Mouse (Mus musculus): ENCODE results near the gene Kcnj14. TPM values are rescaled to one million over a fixed set of nuclear protein-coding genes. Genes with fewer than 3 reads are reported as not detected.

The Kcnj14 gene
- total and polyA plus RNA-seq, 2 experiments from 2014 or later: 1.00 to 1.1 TPM

DNA sequence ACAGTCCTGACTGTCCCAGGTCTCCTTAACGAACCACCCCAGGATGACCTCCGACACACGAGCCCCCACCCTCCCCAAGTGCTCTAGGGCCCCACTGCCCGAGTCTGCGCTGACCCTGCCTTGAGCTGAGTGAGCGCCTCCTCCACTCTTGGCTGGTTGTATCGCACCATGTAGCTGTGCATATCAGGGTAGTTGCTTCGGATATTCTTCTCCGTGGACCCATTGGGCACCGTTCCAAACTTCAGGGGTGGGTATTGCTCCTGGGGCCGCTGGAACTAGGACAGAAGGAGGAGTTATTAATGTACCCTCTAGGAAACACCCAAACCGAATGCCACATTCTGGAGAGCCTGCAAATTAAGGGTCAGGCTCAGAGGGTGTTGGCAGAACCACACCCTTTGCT is 28.5 kb upstream of the Kcnj14 start:
- H3K4me2 ChIP-seq (ENCODE audit: low read depth): no peak overlapping the region
- H3K9ac ChIP-seq: no peak overlapping the region
- H3K36me3 ChIP-seq (ENCODE audit: insufficient read depth): no peaks in the 10 kb centered on the region; the same call in 1 of the 2 replicates
- ATAC-seq (no peak), DNase-seq (no peak)
- peaks cover 5% of the 10 kb centered on the region; the same call in 1 of the 2 replicates for H3K4me1 ChIP-seq (ENCODE audit: insufficient read depth)
- H3K9me3 ChIP-seq (ENCODE audit: low read length): no peaks in the 10 kb centered on the region
- TF ChIP-seq CTCF (IDR thresholded peaks at IDR 0.05; ENCODE audit: low read depth): no peak
- no peak overlapping the region for H3K27ac ChIP-seq (ENCODE audit: low read depth, low read length)
- H3K4me3 ChIP-seq (ENCODE audit: low read depth, low read length): no peak overlapping the region
- WGBS: 79% methylated on average over 12 of the region's 12 CpGs
- no peaks in the 10 kb centered on the region; the same call in none of the 2 replicates for H3K27me3 ChIP-seq (ENCODE audit: insufficient read depth, low read length)

DNA sequence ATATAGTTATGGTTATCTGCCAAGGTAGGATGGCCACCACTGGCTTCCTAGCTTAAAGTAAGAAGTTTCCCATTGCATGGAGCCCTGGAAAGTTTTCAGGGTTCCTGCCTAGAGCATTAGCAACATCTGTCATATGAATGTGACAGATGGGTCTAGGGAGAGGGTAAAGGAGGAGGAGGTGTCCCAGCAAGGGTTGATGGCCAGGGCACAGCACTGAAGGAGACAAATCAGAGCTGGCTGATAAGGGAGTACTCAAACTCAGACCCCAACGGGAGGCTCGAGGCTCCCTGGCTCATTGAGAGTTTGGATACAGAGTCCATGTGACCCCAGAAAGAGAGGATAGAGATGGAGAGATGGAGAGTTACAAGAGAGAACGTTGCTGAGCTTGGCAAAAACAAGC is 26.1 kb upstream of the Kcnj14 start:
- no peaks in the 10 kb centered on the region for H3K9me3 ChIP-seq (ENCODE audit: low read length)
- no peak for ATAC-seq
- no peak for DNase-seq
- H3K4me2 ChIP-seq (ENCODE audit: low read depth): no peak overlapping the region
- no peaks in the 10 kb centered on the region for H3K27me3 ChIP-seq (ENCODE audit: insufficient read depth, low read length)
- 70% methylated on average over 3 of the region's 3 CpGs for WGBS
- no peaks in the 10 kb centered on the region for H3K4me1 ChIP-seq (ENCODE audit: insufficient read depth)
- no peak overlapping the region for H3K27ac ChIP-seq (ENCODE audit: low read depth, low read length)
- no peak overlapping the region for H3K9ac ChIP-seq
- no peak overlapping the region for H3K4me3 ChIP-seq (ENCODE audit: low read depth, low read length)
- no peak for TF ChIP-seq CTCF (IDR thresholded peaks at IDR 0.05; ENCODE audit: low read depth)
- no peaks in the 10 kb centered on the region; the same call in 1 of the 2 replicates for H3K36me3 ChIP-seq (ENCODE audit: insufficient read depth)

DNA sequence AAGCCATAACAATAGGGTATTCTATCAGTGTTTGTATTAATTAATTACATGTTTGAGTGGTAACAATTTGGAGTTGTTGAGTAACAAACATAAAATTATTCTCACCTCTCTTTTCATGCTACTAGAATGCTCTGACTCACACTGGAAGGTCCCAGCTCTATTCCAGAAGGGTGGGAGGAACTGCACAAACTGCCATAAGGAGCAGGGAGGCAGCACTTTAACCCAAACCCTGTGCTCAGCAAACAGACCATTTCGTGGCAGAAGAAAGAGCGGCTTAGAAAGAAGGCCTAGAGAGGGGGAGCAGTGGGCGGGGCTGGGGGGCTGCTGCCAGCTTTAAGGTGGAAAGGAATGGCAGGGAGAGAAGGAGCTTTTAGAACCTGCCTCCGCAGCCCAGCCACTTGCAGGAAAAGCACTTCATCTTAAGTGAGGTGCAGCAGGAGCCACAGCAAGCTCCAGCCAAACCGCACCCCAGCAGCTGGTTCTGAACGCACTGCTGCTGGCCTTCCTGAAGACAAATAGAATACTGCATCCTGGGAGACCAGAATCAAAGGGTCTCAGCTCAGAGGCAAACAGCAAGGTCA is 24.0 kb upstream of the Kcnj14 start:
- Histone ChIP-seq H3K36me3 (ENCODE audit: insufficient read depth) (no peaks in the 10 kb centered on the region; the same call in 1 of the 2 replicates), H3K27me3 (ENCODE audit: insufficient read depth, low read length) (no peaks in the 10 kb centered on the region), H3K27ac (ENCODE audit: low read depth, low read length) (no peak overlapping the region), H3K4me3 (ENCODE audit: low read depth, low read length) (no peak overlapping the region), H3K4me1 (ENCODE audit: insufficient read depth) (no peaks in the 10 kb centered on the region), H3K4me2 (ENCODE audit: low read depth) (no peak overlapping the region), H3K9ac (no peak overlapping the region), H3K9me3 (ENCODE audit: low read length) (no peaks in the 10 kb centered on the region)
- 7% methylated on average over 6 of the region's 6 CpGs for WGBS
- DNase-seq: no peak
- TF ChIP-seq CTCF (IDR thresholded peaks at IDR 0.05; ENCODE audit: low read depth): no peak
- no peak for ATAC-seq

DNA sequence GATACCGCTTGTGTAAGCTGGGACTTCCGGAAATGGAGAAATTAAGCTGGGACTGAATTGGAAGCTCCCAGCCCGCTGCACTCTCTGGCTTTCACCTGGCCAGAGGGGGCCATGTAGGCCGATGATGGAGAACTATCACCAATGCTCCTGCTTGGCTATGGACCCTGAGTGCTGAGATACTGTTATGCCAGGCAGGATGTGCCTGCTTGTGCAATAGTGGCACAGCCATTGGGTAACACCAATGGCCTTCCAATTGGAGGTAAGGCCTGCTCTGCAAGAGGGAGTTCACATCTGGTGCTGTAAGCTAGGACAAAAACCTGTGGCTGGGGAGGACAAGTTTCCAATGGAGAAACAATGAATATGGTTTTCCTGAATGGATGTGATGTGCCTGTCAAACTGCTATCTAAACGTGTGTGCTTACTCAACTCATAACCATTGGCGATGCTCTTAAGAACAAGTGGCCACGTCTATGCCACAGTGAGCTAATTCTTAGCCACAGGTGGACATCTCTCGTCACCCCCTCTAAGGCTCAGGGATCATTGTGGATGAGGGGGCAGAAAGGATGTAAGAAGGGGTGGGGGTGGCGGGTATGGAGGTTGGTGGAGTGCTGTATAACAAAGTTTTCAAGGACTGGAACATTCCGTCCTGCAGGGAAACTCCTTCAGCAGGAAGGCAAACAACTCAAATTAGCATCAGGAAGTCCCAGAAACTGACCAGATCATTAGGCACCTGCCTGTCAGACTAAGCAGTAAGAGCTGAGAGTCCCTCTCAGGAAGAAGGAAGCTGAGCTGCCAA is 18.6 kb upstream of the Kcnj14 start:
- H3K36me3 ChIP-seq (ENCODE audit: insufficient read depth): no peaks in the 10 kb centered on the region
- WGBS: 88% methylated on average over 10 of the region's 10 CpGs
- DNase-seq: no peak
- H3K4me3 ChIP-seq (ENCODE audit: low read depth, low read length): no peak overlapping the region
- H3K9ac ChIP-seq: no peak overlapping the region
- no peaks in the 10 kb centered on the region for H3K4me1 ChIP-seq (ENCODE audit: insufficient read depth)
- H3K27ac ChIP-seq (ENCODE audit: low read depth, low read length): no peak overlapping the region
- no peak for ATAC-seq
- TF ChIP-seq CTCF (IDR thresholded peaks at IDR 0.05; ENCODE audit: low read depth): no peak
- no peaks in the 10 kb centered on the region for H3K9me3 ChIP-seq (ENCODE audit: low read length)
- no peak overlapping the region for H3K4me2 ChIP-seq (ENCODE audit: low read depth)
- H3K27me3 ChIP-seq (ENCODE audit: insufficient read depth, low read length): no peaks in the 10 kb centered on the region; the same call in 1 of the 2 replicates

DNA sequence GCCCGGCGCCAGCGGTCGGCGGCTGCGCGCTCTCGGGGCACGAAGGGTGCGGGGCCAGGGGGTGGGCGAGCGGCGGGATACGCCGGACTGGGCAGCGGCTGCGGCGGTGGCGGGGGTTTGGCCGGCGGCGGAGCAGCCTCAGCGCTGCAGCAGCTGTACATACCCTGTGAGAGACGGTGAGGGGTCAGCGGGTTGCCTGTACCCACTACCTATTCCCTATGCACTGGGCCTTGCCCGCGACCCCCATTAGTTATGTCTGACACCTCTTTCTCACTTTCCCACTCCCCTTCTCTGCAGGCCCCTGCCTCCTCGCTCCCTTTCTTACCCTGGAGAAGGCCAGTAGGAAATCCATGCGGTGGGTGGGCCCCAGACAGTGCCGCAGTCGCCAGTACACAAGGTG is 9.3 kb upstream of the Kcnj14 start:
- Histone ChIP-seq H3K27me3 (ENCODE audit: insufficient read depth, low read length) (peaks cover 42% of the 10 kb centered on the region), H3K9me3 (ENCODE audit: low read length) (no peaks in the 10 kb centered on the region), H3K36me3 (ENCODE audit: insufficient read depth) (no peaks in the 10 kb centered on the region), H3K4me2 (ENCODE audit: low read depth) (peak overlapping the region; percentile 37), H3K9ac (0 out of 2 replicates have a peak overlapping the region, but pooled peaks have one; percentile 14), H3K4me3 (ENCODE audit: low read depth, low read length) (peak overlapping the region; percentile 32), H3K27ac (ENCODE audit: low read depth, low read length) (no peak overlapping the region), H3K4me1 (ENCODE audit: insufficient read depth) (no peaks in the 10 kb centered on the region)
- DNase-seq: no peak
- WGBS: 9% methylated on average over 28 of the region's 31 CpGs
- no peak for ATAC-seq
- TF ChIP-seq CTCF (IDR thresholded peaks at IDR 0.05; ENCODE audit: low read depth): no peak

DNA sequence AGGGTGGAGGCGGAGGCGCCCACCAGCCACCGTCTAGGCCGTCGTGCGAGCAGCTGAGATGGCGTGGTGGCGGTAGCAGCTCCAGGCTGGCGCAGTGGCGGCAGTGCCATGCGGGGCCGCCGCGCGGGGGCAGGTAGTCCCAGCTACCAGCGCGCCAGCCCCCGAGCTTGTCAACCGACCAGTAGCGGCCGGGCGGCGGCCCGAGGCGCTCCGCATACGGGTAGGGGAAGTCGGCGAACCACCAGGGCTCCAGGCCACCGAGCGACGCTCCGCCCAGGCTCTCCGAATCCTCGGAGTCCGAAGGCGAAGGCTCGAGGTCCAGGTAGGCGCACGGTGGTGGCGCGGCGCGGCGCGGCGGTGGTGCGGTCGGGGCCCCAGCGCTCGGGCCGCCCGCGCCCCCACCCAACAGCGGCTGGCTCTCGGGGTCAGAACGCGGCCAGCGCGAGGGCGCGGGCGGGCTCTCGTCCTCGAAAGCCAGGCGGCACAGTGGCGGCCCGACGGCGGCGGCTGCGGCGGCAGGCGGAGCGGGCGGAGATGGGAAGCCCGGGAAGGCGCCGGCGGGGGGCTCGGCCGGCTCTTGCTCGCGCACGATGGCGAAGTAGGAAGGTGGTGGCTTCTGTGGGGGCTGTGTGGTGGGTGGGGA is 8.7 kb upstream of the Kcnj14 start:
- H3K9ac ChIP-seq: peak overlapping the region; percentile 14; the same call in 1 of the 2 replicates
- H3K4me3 ChIP-seq (ENCODE audit: low read depth, low read length): peak overlapping the region; percentile 32
- H3K4me1 ChIP-seq (ENCODE audit: insufficient read depth): no peaks in the 10 kb centered on the region
- no peak for ATAC-seq
- 3% methylated on average over 53 of the region's 86 CpGs for WGBS
- no peak overlapping the region for H3K27ac ChIP-seq (ENCODE audit: low read depth, low read length)
- DNase-seq: peak; percentile 9
- no peaks in the 10 kb centered on the region for H3K9me3 ChIP-seq (ENCODE audit: low read length)
- H3K4me2 ChIP-seq (ENCODE audit: low read depth): peak overlapping the region; percentile 37
- no peak for TF ChIP-seq CTCF (IDR thresholded peaks at IDR 0.05; ENCODE audit: low read depth)
- H3K36me3 ChIP-seq (ENCODE audit: insufficient read depth): peaks cover 6% of the 10 kb centered on the region
- H3K27me3 ChIP-seq (ENCODE audit: insufficient read depth, low read length): peaks cover 42% of the 10 kb centered on the region

DNA sequence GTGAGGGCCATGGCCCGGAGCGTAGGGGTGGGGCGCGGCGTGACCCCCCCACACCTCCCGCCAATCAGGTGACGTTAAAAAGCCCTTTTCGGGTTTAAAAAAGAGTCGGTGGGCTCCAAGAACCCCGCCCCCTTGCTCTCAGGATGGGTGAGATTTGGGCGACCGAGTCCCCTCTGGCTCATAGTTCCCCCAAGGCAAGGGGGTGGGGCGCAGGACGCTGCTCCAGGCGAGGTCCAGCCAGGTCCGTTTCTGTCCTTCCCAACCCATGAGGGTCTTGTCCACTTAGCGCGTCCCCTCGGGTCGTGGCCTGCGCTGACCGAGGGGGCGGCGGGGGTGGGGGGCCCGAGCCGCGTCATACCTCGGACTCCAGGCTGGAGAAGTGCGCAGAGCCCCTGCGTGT is 7.8 kb upstream of the Kcnj14 start:
- H3K4me3 ChIP-seq (ENCODE audit: low read depth, low read length): peak overlapping the region; percentile 32
- TF ChIP-seq CTCF (IDR thresholded peaks at IDR 0.05; ENCODE audit: low read depth): no peak
- H3K27me3 ChIP-seq (ENCODE audit: insufficient read depth, low read length): peaks cover 42% of the 10 kb centered on the region
- no peak overlapping the region for H3K9ac ChIP-seq
- H3K4me2 ChIP-seq (ENCODE audit: low read depth): peak overlapping the region; percentile 37
- no peaks in the 10 kb centered on the region for H3K9me3 ChIP-seq (ENCODE audit: low read length)
- DNase-seq: no peak
- no peak overlapping the region for H3K27ac ChIP-seq (ENCODE audit: low read depth, low read length)
- no peaks in the 10 kb centered on the region for H3K4me1 ChIP-seq (ENCODE audit: insufficient read depth)
- peaks cover 14% of the 10 kb centered on the region for H3K36me3 ChIP-seq (ENCODE audit: insufficient read depth)
- no peak for ATAC-seq
- 12% methylated on average over 30 of the region's 30 CpGs for WGBS

All from forebrain, postnatal 0 days (tissue).